Mouse (Mus musculus): ENCODE measurements around the gene Lifr.

- no peak for TF ChIP-seq CTCF (IDR thresholded peaks at IDR 0.05; ENCODE audit: low read depth, low read length)
- no peak for TF ChIP-seq POLR2A (IDR thresholded peaks at IDR 0.05; ENCODE audit: borderline replicate concordance, low read depth, low read length)
Measured at GRCm38 (mm10) chr15:7143689-7144170, 53.3 kb downstream of the Lifr start.

Data from bone marrow macrophage, adult 2 months (primary cell).